Comparison of ENCODE assay signal across 8 mouse cellular contexts in genomic region chr1:43826628-43827001, GRCm38 (mm10). TPM values are rescaled to one million over a fixed set of nuclear protein-coding genes. Genes with fewer than 3 reads are reported as not detected.
DNase-seq lines count a peak whose midpoint lies in the region; ATAC-seq and TF ChIP-seq lines count a peak whose summit lies in the region.

No protein-coding gene starts in this region.

- H3K4me1 ChIP-seq in heart, embryonic 11.5 days (ENCODE audit: control insufficient read depth, insufficient read depth, low read length): peaks cover 11% of the 10 kb centered on the region; the same call in 1 of the 2 replicates
- peaks cover 9 to 17% of the 10 kb centered on the region in 2 experiments for H3K4me1 ChIP-seq in MEL (ENCODE audit: control insufficient read depth in 1 of 2, insufficient read depth in 2 of 2, low read length in 2 of 2)
- H3K4me1 ChIP-seq in hindbrain, embryonic 10.5 days (replicated peaks): peaks cover 30% of the 10 kb centered on the region

- H3K9me3 ChIP-seq in heart, embryonic 11.5 days (replicated peaks; ENCODE audit: control insufficient read depth, low read length): no peaks in the 10 kb centered on the region
- no peaks in the 10 kb centered on the region for H3K9me3 ChIP-seq in MEL (replicated peaks; ENCODE audit: insufficient read depth, low read length)
- no peaks in the 10 kb centered on the region for H3K9me3 ChIP-seq in hindbrain, embryonic 10.5 days

- peak overlapping the region; percentile 81; the same call in 1 of the 2 replicates for H3K27ac ChIP-seq in heart, embryonic 11.5 days (ENCODE audit: low read depth, low read length)
- H3K27ac ChIP-seq in MEL (ENCODE audit: control insufficient read depth, low read depth, low read length): no peak overlapping the region
- H3K27ac ChIP-seq in hindbrain, embryonic 10.5 days: peak overlapping the region; percentile 97

- peak overlapping the region; percentile 93 for H3K9ac ChIP-seq in heart, embryonic 11.5 days (ENCODE audit: low read depth, low read length)
- H3K9ac ChIP-seq in MEL (ENCODE audit: control insufficient read depth, low read depth, low read length, poor library complexity, severe bottlenecking): peak overlapping the region; percentile 71

- no peak for TF ChIP-seq RAD21 in MEL (IDR thresholded peaks at IDR 0.05; ENCODE audit: low read depth, low read length)

- peak overlapping the region; percentile 97 for H3K4me2 ChIP-seq in heart, embryonic 11.5 days

- H3K36me3 ChIP-seq in heart, embryonic 11.5 days (ENCODE audit: control insufficient read depth, insufficient read depth, low read length): no peaks in the 10 kb centered on the region
- H3K36me3 ChIP-seq in MEL (ENCODE audit: control insufficient read depth in 1 of 2, insufficient read depth in 2 of 2, low read length in 2 of 2): peaks cover 3 to 41% of the 10 kb centered on the region in 2 experiments; a peak in 3 of 4 replicates
- H3K36me3 ChIP-seq in hindbrain, embryonic 10.5 days: peaks cover 16% of the 10 kb centered on the region; the same call in 1 of the 2 replicates

- no peak for ATAC-seq in heart, embryonic 11.5 days (replicated peaks; ENCODE audit: insufficient number of reproducible peaks, low FRiP score, low TSS enrichment)

- TF ChIP-seq CTCF in MEL (IDR thresholded peaks at IDR 0.05 in 2 of 3, conservative IDR thresholded peaks at IDR 0.05 in 1 of 3; ENCODE audit: control insufficient read depth in 1 of 3, insufficient read depth in 1 of 3, low read depth in 2 of 3, low read length in 3 of 3, poor library complexity in 1 of 3, severe bottlenecking in 1 of 3): no peak

- 0% methylated on average over 3 of the region's 3 CpGs for WGBS in heart, embryonic 11.5 days (ENCODE audit: insufficient replicate concordance)
- 0% methylated on average over 3 of the region's 3 CpGs for WGBS in hindbrain, embryonic 10.5 days

- DNase-seq in heart, postnatal 4 days: no peak
- DNase-seq in MEL (ENCODE audit: low read depth, low spot score): no peak
- peak; percentile 10 for DNase-seq in hindbrain, embryonic 10.5 days (ENCODE audit: low spot score)
- DNase-seq in mesoderm, embryonic 11.5 days (ENCODE audit: low read depth, low spot score): peak; percentile 6
- DNase-seq in cerebellum, postnatal 10 days: no peak
- no peak for DNase-seq in adrenal gland, postnatal 14 days
- no peak for DNase-seq in urinary bladder, postnatal 4 days (ENCODE audit: low spot score in 2 of 2)

- TF ChIP-seq EP300 in MEL (IDR thresholded peaks at IDR 0.05; ENCODE audit: low read depth in 1 of 2, low read length in 2 of 2): no peak

- no peak for TF ChIP-seq POLR2A in MEL (IDR thresholded peaks at IDR 0.05; ENCODE audit: control insufficient read depth in 1 of 2, insufficient read depth in 1 of 2, low read depth in 1 of 2, low read length in 2 of 2, poor library complexity in 1 of 2)

- peaks cover 30% of the 10 kb centered on the region for H3K79me2 ChIP-seq in MEL (ENCODE audit: control insufficient read depth, insufficient read depth, low read length, poor library complexity)

- peak overlapping the region; percentile 91 for H3K4me3 ChIP-seq in heart, embryonic 11.5 days (ENCODE audit: low read depth, low read length)
- H3K4me3 ChIP-seq in MEL (ENCODE audit: control insufficient read depth in 1 of 2, insufficient read depth in 1 of 2, low read depth in 2 of 2, low read length in 2 of 2): peak overlapping the region; percentile 66 to 79
- peak overlapping the region; percentile 95 for H3K4me3 ChIP-seq in hindbrain, embryonic 10.5 days

- no peaks in the 10 kb centered on the region for H3K27me3 ChIP-seq in heart, embryonic 11.5 days (ENCODE audit: control insufficient read depth, insufficient read depth, low read length)
- H3K27me3 ChIP-seq in MEL (ENCODE audit: control insufficient read depth in 1 of 2, insufficient read depth in 2 of 2, low read length in 2 of 2): no peaks in the 10 kb centered on the region
- H3K27me3 ChIP-seq in hindbrain, embryonic 10.5 days (ENCODE audit: insufficient read depth, poor library complexity, severe bottlenecking): no peaks in the 10 kb centered on the region

TF ChIP-seq in MEL, 35 proteins besides CTCF, POLR2A, EP300 and RAD21:
- TF ChIP-seq USF1 (IDR thresholded peaks at IDR 0.05; ENCODE audit: low read depth, low read length) (no peak), MAFK (IDR thresholded peaks at IDR 0.05; ENCODE audit: borderline replicate concordance, low read depth, low read length) (no peak), POLR2AphosphoS2 (IDR thresholded peaks at IDR 0.05; ENCODE audit: low read length) (no peak), CHD1 (IDR thresholded peaks at IDR 0.05; ENCODE audit: low read depth, low read length) (no peak), KAT2A (conservative IDR thresholded peaks at IDR 0.05; ENCODE audit: low read depth, low read length) (no peak), MAZ (IDR thresholded peaks at IDR 0.05; ENCODE audit: low read depth, low read length) (no peak), USF2 (IDR thresholded peaks at IDR 0.05; ENCODE audit: borderline replicate concordance in 1 of 2, insufficient read depth in 1 of 2, low read depth in 1 of 2, low read length in 2 of 2) (no peak), POLR2AphosphoS5 (IDR thresholded peaks at IDR 0.05; ENCODE audit: borderline replicate concordance, low read depth, low read length) (no peak), ZC3H11A (IDR thresholded peaks at IDR 0.05; ENCODE audit: low read depth, low read length) (no peak), E2F4 (IDR thresholded peaks at IDR 0.05; ENCODE audit: borderline replicate concordance, low read depth, low read length) (no peak), TAL1 (IDR thresholded peaks at IDR 0.05; ENCODE audit: low read length) (no peak), RCOR1 (IDR thresholded peaks at IDR 0.05; ENCODE audit: low read depth, low read length) (no peak), TCF12 (IDR thresholded peaks at IDR 0.05; ENCODE audit: low read depth, low read length) (no peak), ZKSCAN1 (IDR thresholded peaks at IDR 0.05; ENCODE audit: low read depth, low read length) (no peak), MAX (IDR thresholded peaks at IDR 0.05; ENCODE audit: low read length) (no peak), SIN3A (IDR thresholded peaks at IDR 0.05; ENCODE audit: low read length) (no peak), ETS1 (IDR thresholded peaks at IDR 0.05; ENCODE audit: low read depth, low read length) (no peak), NELFE (IDR thresholded peaks at IDR 0.05; ENCODE audit: low read depth, low read length) (no peak)

RNA-seq across cellular contexts. Expression of gene Uxs1, which starts 1.0 kb away (rescaled TPM):
- 11.3 and 18.2 TPM in 2 replicates for polyA plus RNA-seq in heart, embryonic 11.5 days (2014; fragmentation: Nextera tagmentation; extraction: Ambion mirVana)
- 10 to 100 TPM; 15.7 to 18.9 TPM for total RNA-seq in heart, postnatal 4 days (2021)
- 16.7 and 16.9 TPM in 2 replicates for total RNA-seq in MEL (2012; rRNA removed)
- polyA plus RNA-seq in MEL (2012; ENCODE audit: insufficient read depth in 1 of 2, insufficient read length in 2 of 2, low read depth in 1 of 2, low replicate concordance in 2 of 2, missing spikeins in 1 of 2): 10 to 100 TPM in 1 of 2 experiments, not detected in 1; 26.2 TPM
- 19.3 and 19.4 TPM in 2 replicates for polyA plus RNA-seq in hindbrain, embryonic 10.5 days (2016; fragmentation: Nextera tagmentation; extraction: Ambion mirVana)
- total RNA-seq in adrenal gland, postnatal 14 days (2021): 34.4 and 36.4 TPM in 2 replicates

Comparison
In these comparisons a context has a peak if more than half of its experiments do, and no peak if none do; other contexts are left out.
1. DNase-seq: peak in hindbrain, embryonic 10.5 days (single experiment) and mesoderm, embryonic 11.5 days (single experiment); none in heart, postnatal 4 days (single experiment), MEL (single experiment), cerebellum, postnatal 10 days (0 of 2), adrenal gland, postnatal 14 days (single experiment) and urinary bladder, postnatal 4 days (0 of 2).
2. Peak in every context shown above with its lines, with median percentiles within 50 percentile points of each other: H3K4me3 ChIP-seq.